Mouse (Mus musculus) CH12.LX (cell line): ENCODE results near the gene Unc5cl. TPM values are rescaled to one million over a fixed set of nuclear protein-coding genes. Genes with fewer than 3 reads are reported as not detected.
A peak's percentile ranks its signal among the peaks of the same experiment; 100 is the strongest.

Source experiments
- DNase-seq: peaks from one replicate; pipeline ENCODE4 v3.0.0-alpha.2; 2013; ENCODE audit errors: extremely low read depth
- H3K27ac ChIP-seq: 2 replicates; pipeline ENCODE4 v1.5.1; 2012; ENCODE audit warnings: low read depth, mild to moderate bottlenecking, control low read depth, moderate library complexity; ENCODE audit not compliant: insufficient read depth
- H3K27me3 ChIP-seq: replicated peaks from 2 replicates; pipeline ENCODE3; 2012; ENCODE audit warnings: inconsistent platforms
- H3K36me3 ChIP-seq, 2 experiments: replicated peaks in 1 of 2; 2 replicates each; pipeline versions ENCODE3 to v1.6.1; 2012; ENCODE audit warnings: inconsistent platforms in 1 of 2, low read length in 1 of 2, mild to moderate bottlenecking in 1 of 2, mixed read lengths in 1 of 2, moderate library complexity in 1 of 2; ENCODE audit not compliant: control insufficient read depth in 1 of 2, insufficient read depth in 1 of 2
- H3K4me1 ChIP-seq, 2 experiments: 2 replicates each; pipeline ENCODE4 v1.6.1; 2012; ENCODE audit warnings: inconsistent platforms in 1 of 2, moderate library complexity in 1 of 2; ENCODE audit not compliant: insufficient read depth in 2 of 2, control insufficient read depth in 1 of 2
- H3K4me2 ChIP-seq: 2 replicates; pipeline ENCODE4 v1.6.1; 2012; ENCODE audit warnings: low read depth, mild to moderate bottlenecking, control low read depth; ENCODE audit not compliant: poor library complexity, insufficient read depth, severe bottlenecking
- H3K4me3 ChIP-seq, 3 experiments: fragments of 150-350 bp in 1 of 3; sonication (generic) in 1 of 3; replicated peaks in 1 of 3; 2 replicates each; pipeline versions ENCODE3 to v1.5.1; 2011 to 2012; ENCODE audit warnings: low read depth in 2 of 3, low read length in 2 of 3, mild to moderate bottlenecking in 2 of 3, moderate library complexity in 2 of 3, control low read depth in 1 of 3, improper control_type of control experiment in 1 of 3, inconsistent platforms in 1 of 3, mixed read lengths in 1 of 3; ENCODE audit not compliant: poor library complexity in 1 of 3
- H3K79me2 ChIP-seq: replicated peaks from 2 replicates; pipeline ENCODE4 v1.6.1; 2012; ENCODE audit warnings: mild to moderate bottlenecking, moderate library complexity; ENCODE audit not compliant: control insufficient read depth, poor library complexity, insufficient read depth, severe bottlenecking; ENCODE audit errors: extremely low read depth
- H3K9ac ChIP-seq: 2 replicates; pipeline ENCODE4 v1.6.1; 2012; ENCODE audit warnings: low read depth, mild to moderate bottlenecking, control low read depth, moderate library complexity; ENCODE audit not compliant: insufficient read depth
- H3K9me3 ChIP-seq: replicated peaks from 2 replicates; pipeline ENCODE3; 2012; ENCODE audit warnings: low read length, inconsistent platforms, mixed read lengths
- CHD1 ChIP-seq: IDR thresholded peaks from 2 replicates; pipeline ENCODE4 v1.6.1; 2012; ENCODE audit warnings: low read depth, low read length, improper control_type of control experiment, inconsistent platforms
- EP300 ChIP-seq: IDR thresholded peaks from 2 replicates; pipeline ENCODE4 v1.6.1; 2011; ENCODE audit warnings: low read length, improper control_type of control experiment
- ETS1 ChIP-seq: conservative IDR thresholded peaks from 2 replicates; pipeline ENCODE4 v1.6.1; 2012; ENCODE audit warnings: low read depth, mild to moderate bottlenecking, inconsistent platforms, low read length, improper control_type of control experiment, moderate library complexity
- GABPA ChIP-seq: IDR thresholded peaks from 2 replicates; pipeline ENCODE4 v1.6.1; 2012; ENCODE audit warnings: low read depth, low read length, improper control_type of control experiment, inconsistent platforms; ENCODE audit not compliant: insufficient replicate concordance
- IRF4 ChIP-seq: IDR thresholded peaks from 2 replicates; pipeline ENCODE4 v1.6.1; 2014; ENCODE audit warnings: low read depth, mild to moderate bottlenecking, inconsistent platforms, low read length, improper control_type of control experiment
- JUN ChIP-seq: IDR thresholded peaks from 2 replicates; pipeline ENCODE4 v1.6.1; 2011; ENCODE audit warnings: low read depth, mild to moderate bottlenecking, low read length, improper control_type of control experiment, moderate library complexity; ENCODE audit not compliant: insufficient read depth
- JUND ChIP-seq: conservative IDR thresholded peaks from 2 replicates; pipeline ENCODE4 v1.6.1; 2011; ENCODE audit warnings: low read depth, low read length, improper control_type of control experiment
- KAT2A ChIP-seq: IDR thresholded peaks from 2 replicates; pipeline ENCODE4 v1.6.1; 2012; ENCODE audit warnings: low read length, improper control_type of control experiment, inconsistent platforms; ENCODE audit not compliant: insufficient replicate concordance
- MEF2A ChIP-seq: IDR thresholded peaks from 2 replicates; pipeline ENCODE4 v1.6.1; 2014; ENCODE audit warnings: low read depth, mild to moderate bottlenecking, inconsistent platforms, low read length, improper control_type of control experiment, borderline replicate concordance
- MXI1 ChIP-seq: IDR thresholded peaks from 2 replicates; pipeline ENCODE4 v1.6.1; 2011; ENCODE audit warnings: mild to moderate bottlenecking, low read depth, low read length, improper control_type of control experiment
- NRF1 ChIP-seq: IDR thresholded peaks from 2 replicates; pipeline ENCODE4 v1.6.1; 2014; ENCODE audit warnings: low read depth, mild to moderate bottlenecking, inconsistent platforms, low read length, improper control_type of control experiment, moderate library complexity
- PAX5 ChIP-seq: IDR thresholded peaks from 2 replicates; pipeline ENCODE4 v1.6.1; 2012; ENCODE audit warnings: low read length, inconsistent platforms, mixed read lengths
- POLR2AphosphoS2 ChIP-seq: IDR thresholded peaks from 2 replicates; pipeline ENCODE4 v1.6.1; 2011; ENCODE audit warnings: low read depth, low read length, improper control_type of control experiment
- RCOR1 ChIP-seq: conservative IDR thresholded peaks from 2 replicates; pipeline ENCODE4 v1.6.1; 2012; ENCODE audit warnings: low read depth, mild to moderate bottlenecking, inconsistent platforms, low read length, improper control_type of control experiment
- TCF12 ChIP-seq: IDR thresholded peaks from 2 replicates; pipeline ENCODE4 v1.6.1; 2014; ENCODE audit warnings: low read depth, mild to moderate bottlenecking, inconsistent platforms, low read length, improper control_type of control experiment
- USF1 ChIP-seq: IDR thresholded peaks from 2 replicates; pipeline ENCODE4 v1.6.1; 2014; ENCODE audit warnings: low read depth, mild to moderate bottlenecking, inconsistent platforms, low read length, improper control_type of control experiment
- USF2 ChIP-seq: conservative IDR thresholded peaks from 2 replicates; pipeline ENCODE4 v1.6.1; 2011; ENCODE audit warnings: low read depth, low read length, improper control_type of control experiment
- ZKSCAN1 ChIP-seq: IDR thresholded peaks from 2 replicates; pipeline ENCODE4 v1.6.1; 2012; ENCODE audit warnings: low read depth, inconsistent platforms, low read length, improper control_type of control experiment, borderline replicate concordance
- ZMIZ1 ChIP-seq: IDR thresholded peaks from 2 replicates; pipeline ENCODE4 v1.6.1; 2012; ENCODE audit warnings: low read depth, mild to moderate bottlenecking, inconsistent platforms, low read length, improper control_type of control experiment
- ZNF384 ChIP-seq: IDR thresholded peaks from 2 replicates; pipeline ENCODE4 v1.6.1; 2012; ENCODE audit warnings: low read depth, low read length, improper control_type of control experiment, inconsistent platforms
- dilution Hi-C: fragments of 300-500 bp; cut with MboI; formaldehyde crosslinking; loops from 2 replicates; pipeline ENCODE4 v1.14.3; 2020; ENCODE audit warnings: low sequenced_read_pairs; ENCODE audit not compliant: extremely low pct_unique_long_range_greater_than_20kb, extremely low pct_ligation_motif_present
- in situ Hi-C: fragments of 300-500 bp; cut with MboI; formaldehyde crosslinking; loops from 3 replicates; pipeline ENCODE4 v1.14.3; 2019; ENCODE audit warnings: low sequenced_read_pairs, low pct_ligation_motif_present, low pct_unique_long_range_greater_than_20kb, mixed read lengths
- polyA plus RNA-seq: library from polyadenylated mRNA; unstranded; fragments of >175 nt; gene quantifications from 2 replicates; pipeline ENCODE4 v1.2.1, GENCODE M21; 2012; ENCODE audit warnings: low read depth; ENCODE audit not compliant: insufficient read length
- total RNA-seq, 2 experiments: library from RNA; depleted of rRNA; stranded (reverse); fragments of 300-350 nt in 1 of 2; fragments of >200 nt in 1 of 2; gene quantifications; 2 replicates each; pipeline ENCODE4 v1.2.3; 2012 to 2014

Unc5cl gene
- total and polyA plus RNA-seq, 3 experiments: 0.09 to 0.21 TPM; not detected in 1

GRCm38 (mm10) chr17:48450666-48451352 lies 3.9 kb upstream of the Unc5cl start:
- dilution Hi-C loops (no loop called here), in situ Hi-C loops (loop anchor here (10.0 to 25.0 kb wide), 2 partner anchors 154 to 961 kb away; no protein-coding TSS in a partner anchor)
- no peak overlapping the region for H3K9ac ChIP-seq
- H3K36me3 ChIP-seq: no peaks in the 10 kb centered on the region
- DNase-seq: no peak
- H3K27me3 ChIP-seq: peaks cover under 1% of the 10 kb centered on the region
- no peak overlapping the region for H3K27ac ChIP-seq
- H3K4me3 ChIP-seq: no peak overlapping the region
- peaks cover 3% of the 10 kb centered on the region in 2 experiments; a peak in 2 of 4 replicates for H3K4me1 ChIP-seq
- H3K4me2 ChIP-seq: no peak overlapping the region
- no peak for TF ChIP-seq ETS1
- peak; percentile 36 for TF ChIP-seq ZNF384
- H3K9me3 ChIP-seq: no peaks in the 10 kb centered on the region
- no peaks in the 10 kb centered on the region for H3K79me2 ChIP-seq

- TF ChIP-seq MEF2A (no peak), KAT2A (no peak), POLR2AphosphoS2 (no peak), JUN (no peak)
- in situ Hi-C loops (loop anchor here (10.0 to 25.0 kb wide), 2 partner anchors 153 to 961 kb away; no protein-coding TSS in a partner anchor), dilution Hi-C loops (no loop called here)
- H3K4me2 ChIP-seq: no peak within 1 kb of the TSS
- no peak within 1 kb of the TSS for H3K9ac ChIP-seq
- no peaks in the 10 kb centered on the region for H3K79me2 ChIP-seq
- H3K27me3 ChIP-seq: peaks cover 2% of the 10 kb centered on the region
- peaks cover 3% of the 10 kb centered on the region in 2 experiments; a peak in 2 of 4 replicates for H3K4me1 ChIP-seq
- H3K36me3 ChIP-seq: no peaks in the 10 kb centered on the region
- no peaks in the 10 kb centered on the region for H3K9me3 ChIP-seq
- DNase-seq: no peak
- no peak within 1 kb of the TSS for H3K4me3 ChIP-seq
- H3K27ac ChIP-seq: no peak within 1 kb of the TSS
These were observed 3.4 kb upstream of the Unc5cl start, which contains the start of gene Tspo2 for GRCm38 (mm10) chr17:48451353-48451675. Tspo2 (minus strand) TSS chr17:48451522.

GRCm38 (mm10) chr17:48451753-48452444 lies 2.8 kb upstream of the Unc5cl start:
- peaks cover 2% of the 10 kb centered on the region for H3K27me3 ChIP-seq
- no peak for DNase-seq
- dilution Hi-C loops: no loop called here
- no peak overlapping the region for H3K4me3 ChIP-seq
- no peaks in the 10 kb centered on the region for H3K9me3 ChIP-seq
- no peak overlapping the region for H3K9ac ChIP-seq
- H3K27ac ChIP-seq: no peak overlapping the region
- H3K79me2 ChIP-seq: no peaks in the 10 kb centered on the region
- peaks cover 3% of the 10 kb centered on the region in 2 experiments; a peak in 2 of 4 replicates for H3K4me1 ChIP-seq
- no peaks in the 10 kb centered on the region for H3K36me3 ChIP-seq
- no peak overlapping the region for H3K4me2 ChIP-seq
- TF ChIP-seq RCOR1: no peak
- no peak for TF ChIP-seq GABPA
- no peak for TF ChIP-seq ETS1
- no peak for TF ChIP-seq TCF12
- TF ChIP-seq ZMIZ1: no peak
- no peak for TF ChIP-seq USF1
- TF ChIP-seq JUN: no peak
- no peak for TF ChIP-seq CHD1
- no peak for TF ChIP-seq JUND
- TF ChIP-seq USF2: no peak
- TF ChIP-seq KAT2A: no peak
- TF ChIP-seq ZKSCAN1: no peak
- no peak for TF ChIP-seq MXI1
- no peak for TF ChIP-seq NRF1
- no peak for TF ChIP-seq ZNF384
- no peak for TF ChIP-seq EP300
- TF ChIP-seq PAX5: no peak
- TF ChIP-seq IRF4: no peak
- in situ Hi-C loops: loop anchor here (10.0 to 25.0 kb wide), 2 partner anchors 153 to 960 kb away; no protein-coding TSS in a partner anchor
